Mouse (Mus musculus) ES-CJ7 (cell line): ENCODE data around the gene Ooep.

Source experiments
- DNase-seq: peaks from one replicate; pipeline ENCODE4 v3.0.0; 2011; ENCODE audit warnings: low read depth, low spot score

Ooep gene

DNA sequence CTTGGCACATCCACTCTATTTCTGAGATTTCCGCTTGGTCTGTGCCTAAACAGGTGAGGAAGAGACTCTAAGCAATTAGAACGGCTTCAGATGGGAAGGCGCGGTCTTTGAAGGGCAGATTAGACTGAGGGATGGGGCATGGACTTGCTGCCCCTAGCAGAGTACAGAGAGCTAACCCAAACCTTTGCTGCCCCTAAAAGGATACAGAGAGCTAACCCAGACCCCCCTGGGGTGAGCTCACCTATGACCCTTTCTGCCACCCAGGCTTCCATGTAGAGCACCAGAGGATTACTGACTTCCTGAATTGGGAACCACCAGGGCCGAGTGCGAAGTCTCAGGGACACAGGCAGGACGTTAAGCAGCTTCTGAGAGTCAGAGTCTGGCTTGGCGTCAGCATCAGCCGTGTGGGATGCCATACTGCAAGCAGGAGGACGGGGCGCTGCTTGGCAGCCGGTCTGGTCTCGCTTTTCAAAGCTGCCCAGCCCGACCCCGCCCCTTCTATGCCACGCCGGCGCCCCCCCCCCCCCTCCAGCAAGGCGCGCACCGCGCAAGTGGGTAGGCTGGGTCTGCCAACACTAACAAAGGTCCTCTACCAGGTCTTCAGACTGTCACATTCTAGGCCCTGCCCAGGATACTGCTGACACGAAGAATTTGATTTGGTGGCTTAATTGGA, at the start of gene Ooep:
Ooep (minus strand) TSS at position 613 of the 673 bp plus-strand sequence.
- DNase-seq, result peak; percentile 54

DNA sequence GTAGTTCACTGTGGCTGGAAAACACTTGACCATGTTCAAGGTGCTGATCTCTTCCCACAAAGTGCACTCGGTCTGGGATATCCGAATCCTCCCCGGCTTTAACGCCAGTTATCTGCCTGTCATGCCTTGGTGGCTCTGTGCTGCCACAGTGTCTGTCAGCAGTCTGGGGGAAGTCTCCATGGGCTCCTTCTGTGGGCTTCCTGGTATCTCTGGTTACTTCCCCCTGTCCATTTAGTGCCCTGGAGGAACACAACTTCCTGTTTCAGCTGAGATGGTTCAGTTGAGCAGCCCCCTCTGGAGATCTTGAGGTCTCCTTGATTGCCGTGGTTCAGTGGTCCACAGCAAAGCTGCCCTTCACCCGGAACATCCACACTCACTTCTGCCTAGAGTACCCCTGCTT, 49.7 kb upstream of the Ooep start:
- DNase-seq, result no peak

DNA sequence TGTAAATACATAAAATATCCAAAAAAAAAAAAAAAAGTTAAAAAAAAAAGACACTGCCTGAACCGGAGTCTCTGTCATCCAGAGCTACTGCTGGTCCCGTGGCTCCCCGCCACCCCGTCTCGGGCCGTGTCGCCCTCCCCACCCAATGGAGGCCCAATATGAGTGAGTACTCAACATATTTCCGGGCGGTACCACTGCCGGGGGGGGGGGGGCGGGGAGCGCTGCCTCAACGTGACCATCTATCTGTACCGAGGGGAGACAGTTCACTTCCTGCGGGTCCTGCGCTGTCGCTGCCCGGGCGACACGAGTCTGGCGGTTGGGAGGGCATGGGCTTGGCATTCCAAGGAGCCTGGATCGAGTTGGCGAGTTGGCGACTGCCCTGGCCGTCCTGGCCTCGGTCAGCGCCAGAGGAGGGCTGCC, 48.8 kb upstream of the Ooep start:
- DNase-seq, result no peak

DNA sequence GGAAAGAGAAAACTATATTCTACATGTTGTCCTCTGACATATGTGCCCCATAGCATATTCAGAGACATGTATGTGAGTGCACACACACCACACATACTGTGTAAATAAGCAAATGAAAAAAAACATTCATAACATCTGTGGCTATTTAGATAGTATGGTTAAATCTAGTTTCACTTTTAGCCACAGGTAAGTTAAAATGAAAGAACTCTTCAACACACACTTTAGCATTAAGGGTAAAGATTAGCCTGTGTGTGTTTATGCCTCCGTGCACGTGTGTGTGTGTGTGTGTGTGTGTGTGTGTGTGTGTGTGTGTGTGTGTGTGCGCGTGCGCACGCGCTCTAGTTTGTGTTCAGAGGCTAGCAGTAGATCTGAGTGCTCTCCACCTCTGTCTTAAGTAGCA, 23.1 kb upstream of the Ooep start:
- no peak for DNase-seq

DNA sequence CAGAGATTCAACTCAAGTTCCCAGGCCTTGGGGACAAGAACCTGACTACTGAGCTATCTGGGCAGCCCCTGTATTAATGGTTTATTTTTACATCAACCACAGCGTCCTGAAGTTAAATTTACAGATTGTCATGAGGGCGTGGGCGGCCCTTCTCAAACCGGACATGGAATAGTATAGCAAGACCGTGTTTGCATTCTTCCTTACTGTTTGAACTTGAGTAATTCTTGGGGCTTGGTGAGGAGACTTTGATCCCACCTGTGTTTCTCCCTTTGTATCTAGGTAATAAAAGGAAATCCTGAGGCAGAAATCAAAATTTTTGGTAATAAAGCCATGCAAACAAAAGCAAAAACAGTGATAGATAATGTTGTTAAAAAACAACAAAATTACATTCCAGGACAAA, 22.0 kb upstream of the Ooep start:
- DNase-seq, result no peak

DNA sequence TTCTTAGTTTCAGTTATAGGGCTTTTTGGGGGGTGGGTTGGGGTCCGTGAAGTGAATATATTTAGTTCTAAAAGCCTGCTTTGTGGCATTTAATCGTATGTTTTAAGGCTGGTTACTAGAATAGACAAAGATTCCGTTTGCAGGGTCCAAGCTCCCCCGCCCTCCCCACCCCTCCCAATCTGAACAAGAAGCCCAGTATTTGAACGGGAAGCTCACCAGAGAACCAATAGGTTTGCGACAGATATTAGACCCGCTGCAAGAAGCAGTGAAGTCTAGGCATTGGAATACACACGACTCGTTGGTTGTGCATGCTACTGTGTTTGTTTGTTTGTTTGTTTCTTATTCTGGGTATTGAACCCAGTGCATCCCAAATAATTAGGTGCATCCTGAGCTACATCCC, 18.0 kb upstream of the Ooep start:
- DNase-seq, result no peak

DNA sequence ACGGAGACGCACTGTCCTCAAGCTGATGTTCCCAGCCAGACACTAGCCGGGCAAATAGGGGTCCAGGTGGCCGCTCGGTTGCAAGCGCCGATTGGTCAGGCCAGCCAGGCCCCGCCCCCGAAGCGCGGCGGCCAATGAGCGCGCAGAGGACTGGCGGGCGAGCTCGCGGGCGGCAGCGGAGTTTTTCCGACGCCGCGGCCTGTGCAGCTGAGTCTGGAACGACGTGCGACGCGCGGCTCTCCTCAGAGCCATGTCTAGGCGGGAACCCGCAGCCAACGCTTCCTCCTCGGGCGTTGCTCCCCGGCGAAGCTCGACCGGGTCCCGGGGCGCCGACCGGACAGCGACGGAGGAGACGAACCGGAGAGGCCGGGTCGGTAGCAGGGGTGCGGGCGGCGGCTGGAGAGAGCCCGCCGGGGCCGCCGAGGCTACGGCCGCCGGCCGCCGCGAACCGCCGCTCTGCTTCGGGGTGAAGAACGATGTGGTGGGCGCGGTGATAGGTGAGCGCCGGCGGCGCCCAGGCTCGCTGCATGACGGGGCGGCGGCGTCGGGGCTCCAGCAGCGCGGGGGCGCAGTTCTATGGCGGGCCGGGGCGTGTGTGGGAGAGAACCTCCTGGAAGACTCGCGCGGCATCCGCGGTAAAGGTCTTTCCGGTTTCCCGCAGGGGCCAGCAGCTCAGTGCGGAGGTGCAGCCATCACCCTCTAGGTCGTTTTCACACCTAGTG, 17.3 kb upstream of the Ooep start, which contains the start of gene Ddx43:
Ddx43 (plus strand) TSS at position 148 of the 722 bp plus-strand sequence.
- peak; percentile 87 for DNase-seq

DNA sequence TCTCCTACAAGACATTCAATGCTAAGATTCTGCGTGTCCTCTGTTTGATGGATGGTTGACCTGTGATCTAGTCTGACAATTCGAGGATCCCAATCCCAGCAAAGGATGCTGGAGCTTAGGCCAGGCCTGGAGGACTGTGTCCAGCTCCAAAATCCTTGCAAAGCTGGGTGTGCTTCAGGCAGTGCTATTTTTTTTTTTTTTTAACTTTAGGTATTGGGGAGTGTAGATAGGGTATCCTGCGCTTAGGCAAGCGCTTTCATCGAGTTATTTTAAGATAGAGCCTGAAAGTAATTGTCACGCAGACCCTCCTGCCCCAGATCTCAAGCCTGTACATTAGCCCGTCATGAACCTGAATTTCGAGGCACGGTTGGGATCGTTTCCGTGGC, 16.7 kb upstream of the Ooep start:
- DNase-seq, result no peak

DNA sequence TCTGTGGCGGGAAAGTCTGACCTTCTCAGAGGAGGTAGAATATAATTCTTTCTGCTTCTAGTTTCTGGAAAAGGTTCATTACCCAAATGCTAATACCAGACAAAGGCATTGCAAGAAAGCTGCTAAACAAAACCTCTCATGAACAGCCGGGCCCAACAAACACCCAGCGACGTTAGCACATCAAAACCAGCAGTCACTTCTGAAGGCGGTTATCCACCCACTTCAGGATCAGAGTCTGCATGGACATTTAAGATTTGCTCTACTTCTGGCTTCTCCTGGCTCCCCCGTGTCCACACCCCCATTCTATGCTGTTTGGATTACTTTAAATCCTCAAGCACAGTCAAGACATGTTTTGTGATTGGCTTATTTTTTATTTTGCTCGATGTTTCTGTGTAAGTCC, 16.1 kb upstream of the Ooep start:
- DNase-seq, result no peak

DNA sequence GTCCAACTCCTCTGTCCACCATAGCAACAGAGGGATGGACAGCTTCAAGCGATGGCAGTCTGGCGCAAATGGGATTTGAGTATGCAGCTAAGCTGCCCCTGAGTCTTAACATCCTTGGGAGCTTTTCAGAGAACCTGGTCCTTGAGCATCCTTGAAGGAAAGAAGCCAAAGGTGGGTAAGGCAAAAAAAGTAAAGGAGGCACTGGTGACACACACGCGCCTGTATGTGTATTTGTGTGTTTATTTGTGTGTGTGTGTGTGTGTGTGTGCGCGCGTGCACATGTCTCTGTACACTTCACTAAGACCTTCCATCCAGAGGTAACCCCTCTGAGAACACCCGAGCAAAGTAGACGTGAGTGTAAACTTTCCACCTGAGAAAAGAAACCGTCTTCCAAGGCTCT, 15.2 kb upstream of the Ooep start:
- no peak for DNase-seq

DNA sequence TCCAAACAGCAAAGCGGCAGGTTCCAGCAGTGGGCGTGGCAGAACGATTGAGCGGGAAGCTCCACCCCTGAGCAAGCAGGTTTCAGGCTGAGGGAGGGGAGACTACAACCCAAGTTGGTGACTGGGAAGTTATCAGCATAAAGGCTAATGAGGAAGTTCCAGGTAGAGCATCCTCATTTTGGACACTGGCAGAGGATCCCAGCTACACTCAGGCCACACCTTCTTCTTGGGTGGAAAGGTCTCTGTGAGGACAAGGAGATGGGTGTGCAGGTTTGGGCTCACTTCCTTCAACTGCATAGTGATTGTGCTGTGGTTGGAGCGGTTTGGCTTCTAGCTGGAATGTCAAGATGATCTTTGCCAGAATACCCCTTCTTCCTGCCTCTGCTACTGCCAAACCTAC, 11.5 kb upstream of the Ooep start:
- peak; percentile 69 for DNase-seq

DNA sequence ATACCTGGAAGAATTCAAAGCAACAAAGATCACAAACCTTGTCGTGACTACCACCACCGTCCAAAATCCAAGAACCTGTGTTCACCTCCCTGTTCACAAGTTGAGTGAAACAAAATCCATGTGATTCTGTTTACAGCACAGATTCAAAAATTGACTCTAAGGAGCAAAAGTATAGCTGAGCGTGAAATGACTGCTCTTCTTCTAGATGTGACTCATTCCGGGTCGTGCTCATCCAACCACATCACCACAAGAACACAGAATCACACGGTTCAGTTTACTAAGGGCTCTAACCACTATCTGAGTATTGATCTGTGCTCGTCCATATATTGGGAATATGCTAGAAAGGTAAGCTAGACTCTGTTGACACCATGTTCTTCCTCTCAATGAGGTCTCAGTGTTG, 8.4 kb upstream of the Ooep start:
- DNase-seq, result no peak

DNA sequence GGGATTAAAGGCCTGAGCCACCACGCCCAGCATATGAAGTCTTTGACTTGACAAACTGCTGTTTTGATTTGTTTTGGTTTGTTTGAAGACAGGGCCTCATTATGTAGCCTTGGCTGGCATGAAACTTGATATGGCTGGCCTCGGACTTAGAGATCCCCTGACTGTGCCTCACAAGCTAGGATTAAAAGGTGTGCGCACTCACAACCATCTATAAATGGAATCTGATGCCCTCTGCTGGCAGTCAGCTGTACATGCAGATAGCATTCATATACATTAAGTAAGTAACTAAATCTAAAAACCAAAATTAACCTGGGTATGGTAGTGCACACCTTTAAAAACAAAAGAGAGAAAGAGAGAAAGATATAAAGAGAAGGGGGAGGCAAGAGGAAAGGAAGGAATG, 7.4 kb upstream of the Ooep start:
- DNase-seq, result peak; percentile 88

DNA sequence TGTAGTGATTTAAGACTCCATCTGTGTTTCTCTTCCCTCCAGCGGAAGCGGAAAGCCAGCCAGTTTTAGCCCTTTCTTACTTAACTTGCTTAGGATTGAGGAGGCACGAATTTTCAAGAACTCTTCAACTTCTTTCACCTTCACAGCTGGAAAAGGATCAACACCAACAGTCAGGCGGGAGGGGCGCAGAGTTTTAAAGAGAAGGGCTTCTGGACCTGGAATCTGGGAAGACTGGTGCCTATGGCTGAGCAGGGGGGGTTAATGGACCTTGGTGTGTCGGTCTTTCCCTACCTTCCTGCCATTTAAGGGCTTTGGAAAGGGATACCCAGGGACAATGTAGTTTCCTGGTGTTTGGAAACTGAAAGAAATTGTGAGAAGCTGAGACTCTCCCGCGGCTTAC, 979 bp downstream of the Ooep start:
- peak; percentile 49 for DNase-seq

DNA sequence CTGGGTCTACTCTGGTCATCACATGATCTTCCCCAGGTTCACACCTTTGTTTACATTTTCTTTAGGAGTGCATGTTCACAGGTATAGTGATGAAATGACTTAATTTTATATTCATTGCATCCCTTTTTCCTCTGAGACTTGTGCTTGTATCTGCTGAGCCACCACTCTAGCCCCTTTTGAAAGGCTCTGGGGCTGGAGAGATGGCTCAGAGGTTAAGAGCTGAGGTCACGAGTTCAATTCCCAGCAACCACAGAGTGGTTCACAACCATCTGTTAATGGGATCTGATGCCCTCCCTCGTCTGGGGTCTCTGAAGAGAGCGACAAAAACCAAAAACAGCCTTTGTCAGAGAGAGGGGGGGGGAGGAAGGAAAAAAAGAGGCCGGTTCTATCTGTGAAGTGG, 3.0 kb downstream of the Ooep start:
- peak; percentile 70 for DNase-seq

DNA sequence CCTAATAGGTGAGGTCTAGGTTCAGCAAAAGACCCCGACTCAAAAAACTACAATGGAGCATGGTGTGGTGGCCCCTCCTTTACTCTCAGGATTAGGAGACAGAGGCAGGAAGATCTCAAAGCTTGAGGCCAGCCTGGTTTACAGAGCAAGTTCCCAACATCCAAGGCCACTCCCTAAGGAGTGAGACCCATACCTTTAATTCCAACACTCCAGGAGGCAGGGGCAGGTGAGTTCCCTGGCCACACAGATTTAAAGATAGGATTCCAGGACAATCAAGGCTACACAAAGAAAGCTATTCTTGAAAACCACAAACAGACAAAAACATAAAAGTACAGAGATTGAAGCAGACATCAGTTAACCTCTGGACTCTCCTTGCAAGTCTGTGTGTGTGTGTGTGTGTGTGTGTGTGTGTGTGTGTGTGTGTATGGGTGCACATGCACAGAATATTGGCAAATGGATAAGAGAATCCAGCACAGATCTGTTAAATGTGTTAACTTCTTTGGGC, 3.6 kb downstream of the Ooep start:
- peak; percentile 96 for DNase-seq

DNA sequence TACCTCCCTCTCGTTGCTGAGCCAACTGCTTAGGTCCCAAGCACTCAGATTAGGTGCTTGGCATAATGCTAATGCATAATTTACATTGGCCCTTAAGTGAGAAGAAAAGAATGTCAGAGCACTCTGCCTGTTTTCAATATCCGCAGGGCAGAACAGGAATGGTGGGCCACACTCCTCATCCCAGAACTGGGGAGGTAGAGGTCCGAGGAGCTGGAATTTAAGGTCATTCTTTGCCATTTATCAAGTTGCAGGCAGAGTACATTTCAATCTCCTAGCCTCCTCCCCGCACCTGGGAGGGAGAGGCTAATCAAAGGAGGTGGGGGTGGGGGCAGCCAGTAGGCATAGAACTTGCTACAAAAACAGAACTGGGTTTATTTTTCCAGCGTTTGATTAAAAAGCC, 4.1 kb downstream of the Ooep start:
- peak; percentile 78 for DNase-seq

DNA sequence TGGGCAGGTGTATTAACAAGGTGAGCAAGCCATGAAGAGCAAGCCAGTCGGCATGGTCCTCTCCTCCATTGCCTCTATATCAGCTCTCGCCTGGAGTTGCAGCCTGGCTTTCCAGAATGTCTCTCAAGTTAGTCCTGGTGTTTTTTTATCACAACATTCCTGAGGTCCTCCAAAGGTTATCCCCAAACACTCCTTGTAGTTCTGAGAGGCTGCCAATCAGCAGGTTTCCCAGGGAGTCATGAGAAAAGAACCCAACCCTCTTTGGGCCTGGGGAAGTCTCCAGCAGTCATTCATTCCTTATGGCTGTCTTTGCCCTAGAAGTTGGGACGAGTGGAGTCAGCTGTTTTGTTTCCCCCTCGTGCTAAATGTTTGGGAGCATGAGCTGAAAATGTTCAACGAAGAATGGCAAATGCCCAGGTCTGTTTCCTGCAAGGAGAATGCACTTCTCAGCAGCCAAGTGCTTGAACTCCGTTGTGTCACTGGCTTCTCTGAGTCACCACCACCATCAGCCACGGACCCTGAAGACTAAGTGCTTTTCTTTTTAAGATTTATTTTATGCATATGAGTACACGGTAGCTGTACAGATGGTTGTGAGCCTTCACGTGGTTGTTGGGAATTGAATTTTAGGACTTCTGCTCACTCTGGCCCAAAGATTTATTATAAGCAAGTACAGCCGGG, 5.6 kb downstream of the Ooep start:
- peak; percentile 54 for DNase-seq

DNA sequence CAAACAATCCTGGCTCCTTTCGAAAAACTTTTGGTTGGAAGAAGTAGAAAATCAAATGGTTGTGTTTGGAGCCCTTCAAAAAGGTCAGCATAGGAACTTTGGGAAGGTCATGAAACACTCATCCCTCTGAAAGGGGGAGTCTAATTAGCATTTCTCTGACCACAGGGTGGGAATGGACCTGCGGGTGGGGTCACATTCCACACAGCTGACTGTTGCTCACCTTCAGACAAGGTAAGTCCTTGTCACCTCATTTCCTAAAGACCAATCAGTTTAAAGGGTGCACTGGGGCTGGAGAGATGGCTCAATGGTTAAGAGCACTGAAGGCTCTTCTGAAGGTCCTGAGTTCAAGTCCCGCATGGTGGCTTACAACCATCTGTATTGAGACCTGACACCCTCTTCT, 7.1 kb downstream of the Ooep start:
- peak; percentile 89 for DNase-seq

DNA sequence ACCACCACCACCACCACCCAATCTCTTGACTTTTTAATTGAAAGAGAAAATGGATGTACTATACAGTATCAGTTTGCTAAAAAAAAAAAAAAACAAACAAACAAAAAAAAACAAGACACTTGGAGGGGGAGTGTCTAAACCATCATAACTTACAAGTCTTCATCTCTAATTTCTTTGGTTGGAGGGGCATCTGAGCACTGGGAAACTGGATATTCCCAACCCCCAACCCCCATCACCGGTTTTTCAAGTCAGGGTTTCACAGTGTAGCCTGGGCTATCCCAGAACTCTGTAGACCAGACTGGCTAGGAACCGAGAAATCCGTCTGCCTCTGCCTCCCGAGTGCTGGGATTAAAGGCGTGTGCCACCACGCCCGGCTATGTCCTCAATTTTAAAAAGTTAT, 8.7 kb downstream of the Ooep start:
- DNase-seq, result no peak

DNA sequence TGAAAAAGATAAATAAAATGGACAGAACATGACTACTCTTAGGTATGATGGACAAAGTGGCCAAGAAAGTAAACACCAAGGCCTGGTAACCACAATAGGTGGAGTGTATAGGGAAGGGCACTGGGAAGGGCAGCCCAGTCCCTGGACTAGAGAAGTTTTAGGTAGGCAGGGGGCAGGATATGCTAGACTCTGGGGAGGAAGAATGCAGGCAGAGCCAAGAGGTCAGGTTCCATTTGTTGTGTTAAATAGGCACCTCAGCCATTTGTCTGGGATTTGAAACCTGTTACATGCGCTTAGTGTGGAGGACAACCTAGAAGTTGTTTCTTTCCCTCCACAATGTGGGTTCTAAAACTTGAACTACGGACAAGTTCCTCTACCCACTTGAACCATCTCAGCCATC, 9.2 kb downstream of the Ooep start:
- peak; percentile 92 for DNase-seq

DNA sequence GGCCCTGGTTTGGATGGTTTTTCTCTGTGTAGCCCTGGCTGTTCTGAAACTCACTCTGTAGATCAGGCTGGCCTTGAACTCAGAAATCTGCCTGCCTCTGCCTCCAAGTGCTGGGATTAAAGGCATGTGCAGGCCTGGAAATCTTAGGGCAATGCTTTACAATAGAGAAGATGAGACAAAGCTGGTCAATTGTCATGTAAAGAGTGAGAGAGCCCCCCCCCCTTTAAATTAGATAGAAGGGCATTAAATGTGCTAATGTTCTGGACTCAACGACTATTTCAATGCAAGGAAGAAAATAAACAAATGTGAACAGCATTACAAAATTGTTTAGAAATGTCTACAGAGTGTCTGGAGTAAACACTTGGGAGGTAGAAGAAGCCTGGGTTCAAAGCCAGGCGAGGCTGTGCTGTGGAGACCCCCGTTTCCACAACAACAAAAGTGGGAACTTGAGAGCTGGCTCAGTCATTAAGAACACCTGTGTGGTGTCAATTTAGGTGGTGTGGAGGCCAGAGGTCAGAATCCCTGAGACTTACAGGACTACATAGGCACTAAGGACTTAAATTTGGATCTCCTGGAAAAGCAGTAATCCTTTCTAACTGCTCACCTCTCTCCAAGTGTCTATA, 9.7 kb downstream of the Ooep start:
- DNase-seq, result peak; percentile 76
